Mouse (Mus musculus): ENCODE measurements around the gene Ankdd1b. TPM values are rescaled to one million over a fixed set of nuclear protein-coding genes. Genes with fewer than 3 reads are reported as not detected.

The Ankdd1b gene
- polyA plus RNA-seq, 1 experiment from 2014 or later: 0.13 TPM

- no peaks in the 10 kb centered on the region for H3K27me3 ChIP-seq (ENCODE audit: control insufficient read depth, insufficient read depth, low read depth, low read length)
- H3K4me1 ChIP-seq (replicated peaks; ENCODE audit: control insufficient read depth, insufficient read depth, low read length): no peaks in the 10 kb centered on the region; the same call in 1 of the 2 replicates
- peak; percentile 76 for ATAC-seq (ENCODE audit: low read depth)
- WGBS: 71% methylated on average over 5 of the region's 5 CpGs
- no peaks in the 10 kb centered on the region for H3K9me3 ChIP-seq (ENCODE audit: control insufficient read depth, low read length)
- H3K4me2 ChIP-seq (ENCODE audit: low read depth, low read length): 0 out of 2 replicates have a peak overlapping the region, but pooled peaks have one; percentile 1
- H3K9ac ChIP-seq (ENCODE audit: low read length): no peak overlapping the region
- no peaks in the 10 kb centered on the region for H3K36me3 ChIP-seq (ENCODE audit: control insufficient read depth, insufficient read depth, low read length)
- no peak overlapping the region for H3K4me3 ChIP-seq (ENCODE audit: low read length)
- peak overlapping the region; percentile 89 for H3K27ac ChIP-seq (ENCODE audit: low read length)
These were observed 2.3 kb downstream of the Ankdd1b start for GRCm38 (mm10) chr13:96468678-96469077.

GRCm38 (mm10) chr13:96465315-96465714 is 5.7 kb downstream of the Ankdd1b start:
- ATAC-seq (ENCODE audit: low read depth): no peak
- H3K9me3 ChIP-seq (ENCODE audit: control insufficient read depth, low read length): no peaks in the 10 kb centered on the region
- no peaks in the 10 kb centered on the region; the same call in 1 of the 2 replicates for H3K4me1 ChIP-seq (replicated peaks; ENCODE audit: control insufficient read depth, insufficient read depth, low read length)
- no peak overlapping the region for H3K4me2 ChIP-seq (ENCODE audit: low read depth, low read length)
- H3K36me3 ChIP-seq (ENCODE audit: control insufficient read depth, insufficient read depth, low read length): no peaks in the 10 kb centered on the region
- WGBS: 51% methylated on average over 5 of the region's 5 CpGs
- no peak overlapping the region for H3K4me3 ChIP-seq (ENCODE audit: low read length)
- no peaks in the 10 kb centered on the region for H3K27me3 ChIP-seq (ENCODE audit: control insufficient read depth, insufficient read depth, low read depth, low read length)
- no peak overlapping the region for H3K9ac ChIP-seq (ENCODE audit: low read length)
- no peak overlapping the region for H3K27ac ChIP-seq (ENCODE audit: low read length)

GRCm38 (mm10) chr13:96462644-96463043 is 8.4 kb downstream of the Ankdd1b start:
- ATAC-seq (ENCODE audit: low read depth): peak; percentile 89
- H3K4me1 ChIP-seq (replicated peaks; ENCODE audit: control insufficient read depth, insufficient read depth, low read length): no peaks in the 10 kb centered on the region
- H3K36me3 ChIP-seq (ENCODE audit: control insufficient read depth, insufficient read depth, low read length): no peaks in the 10 kb centered on the region
- no peaks in the 10 kb centered on the region for H3K9me3 ChIP-seq (ENCODE audit: control insufficient read depth, low read length)
- H3K4me3 ChIP-seq (ENCODE audit: low read length): no peak overlapping the region
- 34% methylated on average over 1 of the region's 1 CpGs for WGBS
- no peak overlapping the region for H3K4me2 ChIP-seq (ENCODE audit: low read depth, low read length)
- H3K9ac ChIP-seq (ENCODE audit: low read length): no peak overlapping the region
- no peak overlapping the region for H3K27ac ChIP-seq (ENCODE audit: low read length)
- H3K27me3 ChIP-seq (ENCODE audit: control insufficient read depth, insufficient read depth, low read depth, low read length): no peaks in the 10 kb centered on the region

GRCm38 (mm10) chr13:96458606-96459005 is 12.4 kb downstream of the Ankdd1b start:
- H3K27ac ChIP-seq (ENCODE audit: low read length): no peak overlapping the region
- H3K4me1 ChIP-seq (replicated peaks; ENCODE audit: control insufficient read depth, insufficient read depth, low read length): no peaks in the 10 kb centered on the region
- no peak overlapping the region for H3K4me2 ChIP-seq (ENCODE audit: low read depth, low read length)
- no peaks in the 10 kb centered on the region for H3K27me3 ChIP-seq (ENCODE audit: control insufficient read depth, insufficient read depth, low read depth, low read length)
- no peak for ATAC-seq (ENCODE audit: low read depth)
- no peak overlapping the region for H3K9ac ChIP-seq (ENCODE audit: low read length)
- no peaks in the 10 kb centered on the region for H3K9me3 ChIP-seq (ENCODE audit: control insufficient read depth, low read length)
- no peaks in the 10 kb centered on the region for H3K36me3 ChIP-seq (ENCODE audit: control insufficient read depth, insufficient read depth, low read length)
- 73% methylated on average over 4 of the region's 4 CpGs for WGBS
- no peak overlapping the region for H3K4me3 ChIP-seq (ENCODE audit: low read length)

GRCm38 (mm10) chr13:96458018-96458417 is 13.0 kb downstream of the Ankdd1b start:
- H3K36me3 ChIP-seq (ENCODE audit: control insufficient read depth, insufficient read depth, low read length): no peaks in the 10 kb centered on the region
- no peak overlapping the region for H3K4me3 ChIP-seq (ENCODE audit: low read length)
- no peak overlapping the region for H3K4me2 ChIP-seq (ENCODE audit: low read depth, low read length)
- H3K27ac ChIP-seq (ENCODE audit: low read length): no peak overlapping the region
- no peaks in the 10 kb centered on the region for H3K27me3 ChIP-seq (ENCODE audit: control insufficient read depth, insufficient read depth, low read depth, low read length)
- H3K9me3 ChIP-seq (ENCODE audit: control insufficient read depth, low read length): no peaks in the 10 kb centered on the region
- WGBS: 72% methylated on average over 5 of the region's 5 CpGs
- ATAC-seq (ENCODE audit: low read depth): no peak
- no peak overlapping the region for H3K9ac ChIP-seq (ENCODE audit: low read length)
- no peaks in the 10 kb centered on the region for H3K4me1 ChIP-seq (replicated peaks; ENCODE audit: control insufficient read depth, insufficient read depth, low read length)

GRCm38 (mm10) chr13:96457566-96457965 is 13.4 kb downstream of the Ankdd1b start:
- H3K4me3 ChIP-seq (ENCODE audit: low read length): no peak overlapping the region
- H3K4me1 ChIP-seq (replicated peaks; ENCODE audit: control insufficient read depth, insufficient read depth, low read length): no peaks in the 10 kb centered on the region
- no peak for ATAC-seq (ENCODE audit: low read depth)
- no peak overlapping the region for H3K4me2 ChIP-seq (ENCODE audit: low read depth, low read length)
- no peaks in the 10 kb centered on the region for H3K9me3 ChIP-seq (ENCODE audit: control insufficient read depth, low read length)
- 90% methylated on average over 5 of the region's 5 CpGs for WGBS
- no peak overlapping the region for H3K9ac ChIP-seq (ENCODE audit: low read length)
- no peak overlapping the region for H3K27ac ChIP-seq (ENCODE audit: low read length)
- H3K36me3 ChIP-seq (ENCODE audit: control insufficient read depth, insufficient read depth, low read length): no peaks in the 10 kb centered on the region
- H3K27me3 ChIP-seq (ENCODE audit: control insufficient read depth, insufficient read depth, low read depth, low read length): no peaks in the 10 kb centered on the region

- H3K4me2 ChIP-seq (ENCODE audit: low read depth, low read length): no peak overlapping the region
- no peak overlapping the region for H3K27ac ChIP-seq (ENCODE audit: low read length)
- WGBS: 61% methylated on average over 3 of the region's 3 CpGs
- no peaks in the 10 kb centered on the region for H3K36me3 ChIP-seq (ENCODE audit: control insufficient read depth, insufficient read depth, low read length)
- no peak overlapping the region for H3K9ac ChIP-seq (ENCODE audit: low read length)
- H3K9me3 ChIP-seq (ENCODE audit: control insufficient read depth, low read length): no peaks in the 10 kb centered on the region
- H3K4me1 ChIP-seq (replicated peaks; ENCODE audit: control insufficient read depth, insufficient read depth, low read length): no peaks in the 10 kb centered on the region
- no peaks in the 10 kb centered on the region for H3K27me3 ChIP-seq (ENCODE audit: control insufficient read depth, insufficient read depth, low read depth, low read length)
- peak; percentile 75 for ATAC-seq (ENCODE audit: low read depth)
- no peak overlapping the region for H3K4me3 ChIP-seq (ENCODE audit: low read length)
These were observed 16.7 kb downstream of the Ankdd1b start for GRCm38 (mm10) chr13:96454288-96454687.

GRCm38 (mm10) chr13:96452621-96453020 is 18.4 kb downstream of the Ankdd1b start:
- 94% methylated on average over 3 of the region's 3 CpGs for WGBS
- ATAC-seq (ENCODE audit: low read depth): no peak
- Histone ChIP-seq H3K36me3 (ENCODE audit: control insufficient read depth, insufficient read depth, low read length) (no peaks in the 10 kb centered on the region), H3K27me3 (ENCODE audit: control insufficient read depth, insufficient read depth, low read depth, low read length) (no peaks in the 10 kb centered on the region), H3K4me1 (replicated peaks; ENCODE audit: control insufficient read depth, insufficient read depth, low read length) (no peaks in the 10 kb centered on the region), H3K9ac (ENCODE audit: low read length) (no peak overlapping the region), H3K4me3 (ENCODE audit: low read length) (no peak overlapping the region), H3K27ac (ENCODE audit: low read length) (no peak overlapping the region), H3K4me2 (ENCODE audit: low read depth, low read length) (no peak overlapping the region), H3K9me3 (ENCODE audit: control insufficient read depth, low read length) (no peaks in the 10 kb centered on the region)

GRCm38 (mm10) chr13:96451386-96452140 is 19.4 kb downstream of the Ankdd1b start:
- H3K27ac ChIP-seq (ENCODE audit: low read length): no peak overlapping the region
- WGBS: 75% methylated on average over 11 of the region's 11 CpGs
- peak; percentile 36; the same call in 1 of the 2 replicates for ATAC-seq (ENCODE audit: low read depth)
- H3K4me3 ChIP-seq (ENCODE audit: low read length): no peak overlapping the region
- no peak overlapping the region for H3K4me2 ChIP-seq (ENCODE audit: low read depth, low read length)
- no peaks in the 10 kb centered on the region for H3K9me3 ChIP-seq (ENCODE audit: control insufficient read depth, low read length)
- no peaks in the 10 kb centered on the region for H3K27me3 ChIP-seq (ENCODE audit: control insufficient read depth, insufficient read depth, low read depth, low read length)
- no peaks in the 10 kb centered on the region for H3K36me3 ChIP-seq (ENCODE audit: control insufficient read depth, insufficient read depth, low read length)
- no peaks in the 10 kb centered on the region for H3K4me1 ChIP-seq (replicated peaks; ENCODE audit: control insufficient read depth, insufficient read depth, low read length)
- no peak overlapping the region for H3K9ac ChIP-seq (ENCODE audit: low read length)

All from lung, embryonic 16.5 days (tissue).